Mouse (Mus musculus): ENCODE data around the gene Tmem202. TPM values are rescaled to one million over a fixed set of nuclear protein-coding genes. Genes with fewer than 3 reads are reported as not detected.

Gene Tmem202
- total RNA-seq (2021) = 1 to 10 TPM; 1.3 to 2.0 TPM
- long read RNA-seq, experiment 1, partial matches to known transcripts = 1 of 4 reads
- long read RNA-seq, experiment 1, other reads (novel, unspliced or antisense) = 3 of 4 reads
- long read RNA-seq, experiment 2, partial matches to known transcripts = 0 of 3 reads
- long read RNA-seq, experiment 2, other reads (novel, unspliced or antisense) = 3 of 3 reads

DNA sequence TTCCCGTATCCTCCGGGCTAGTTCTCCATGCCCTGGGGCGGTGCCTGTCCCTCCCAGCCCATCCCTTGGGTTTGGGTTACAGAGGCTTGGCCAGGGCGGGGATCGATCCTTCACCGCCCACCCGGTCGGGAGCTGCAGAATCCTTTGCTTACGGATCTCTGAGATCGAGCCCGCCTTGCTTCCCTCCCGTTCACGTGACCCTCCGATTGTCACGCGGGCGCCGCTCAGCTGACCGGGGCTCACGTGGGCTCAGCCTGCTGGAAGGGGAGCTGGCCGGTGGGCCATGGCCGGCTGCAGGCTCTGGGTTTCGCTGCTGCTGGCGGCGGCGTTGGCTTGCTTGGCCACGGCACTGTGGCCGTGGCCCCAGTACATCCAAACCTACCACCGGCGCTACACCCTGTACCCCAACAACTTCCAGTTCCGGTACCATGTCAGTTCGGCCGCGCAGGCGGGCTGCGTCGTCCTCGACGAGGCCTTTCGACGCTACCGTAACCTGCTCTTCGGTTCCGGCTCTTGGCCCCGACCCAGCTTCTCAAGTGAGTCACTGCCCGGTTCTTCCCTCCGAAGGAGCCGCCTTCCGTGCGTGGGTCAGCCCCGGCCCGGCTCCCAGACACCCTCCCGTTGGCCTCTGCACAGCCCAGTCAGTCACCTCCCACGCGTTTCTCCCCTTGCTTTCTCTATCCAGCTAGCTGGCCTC, at the start of gene Tmem202, which contains the start of gene Hexa:
TSS of gene Tmem202 (minus strand) at position 407 of the 697 bp plus-strand sequence.
TSS of gene Hexa (plus strand) at position 100 of the 697 bp plus-strand sequence.
- peak; percentile 54 to 67 for DNase-seq (ENCODE audit: low spot score in 2 of 2)

DNA sequence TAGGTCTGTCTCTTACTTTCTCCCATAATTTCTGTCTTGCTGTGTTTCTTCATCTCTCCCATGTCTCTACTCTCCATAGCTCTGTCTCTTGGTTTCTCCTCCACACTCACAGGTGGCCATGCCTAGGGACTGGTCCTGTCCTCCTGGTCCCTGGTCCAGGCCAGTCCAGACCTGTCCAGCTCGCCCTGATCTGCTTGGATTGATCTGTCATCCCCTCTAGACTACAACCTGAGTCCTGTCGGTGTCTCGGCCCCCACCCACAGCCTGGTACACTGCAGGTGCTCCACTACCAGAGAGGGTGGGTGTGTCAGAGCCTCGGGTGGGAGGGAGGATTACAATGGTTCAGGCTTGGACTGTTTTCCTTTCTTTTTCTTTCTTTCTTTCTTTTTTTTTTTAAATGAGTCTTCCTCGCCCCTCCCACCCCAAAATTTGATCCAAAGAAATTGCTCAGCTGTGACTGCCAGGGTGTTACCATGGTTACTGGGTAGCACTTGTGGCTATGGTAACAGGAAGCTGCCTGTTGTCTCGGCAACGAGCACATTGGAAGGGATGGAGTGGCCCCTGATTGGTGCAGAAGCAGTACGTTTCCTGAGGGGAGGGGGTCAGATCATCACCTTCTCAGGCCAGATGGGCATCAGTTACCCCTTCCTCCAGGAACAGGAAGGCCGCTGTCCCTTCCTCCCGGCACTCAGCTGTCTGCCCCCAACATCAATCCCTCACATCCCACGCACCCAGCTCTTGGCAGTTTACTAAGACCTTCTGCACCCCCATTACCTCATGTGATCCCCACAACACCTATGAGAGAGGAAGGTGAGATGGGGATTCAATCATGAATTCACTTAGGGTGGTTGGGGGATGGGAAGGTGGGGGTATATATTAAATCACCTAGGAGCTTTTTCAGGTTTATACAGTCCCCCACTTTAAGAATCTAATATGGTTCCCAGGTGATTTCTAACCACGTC, 49.3 kb upstream of the Tmem202 start:
- no peak for DNase-seq (ENCODE audit: low spot score in 2 of 2)

DNA sequence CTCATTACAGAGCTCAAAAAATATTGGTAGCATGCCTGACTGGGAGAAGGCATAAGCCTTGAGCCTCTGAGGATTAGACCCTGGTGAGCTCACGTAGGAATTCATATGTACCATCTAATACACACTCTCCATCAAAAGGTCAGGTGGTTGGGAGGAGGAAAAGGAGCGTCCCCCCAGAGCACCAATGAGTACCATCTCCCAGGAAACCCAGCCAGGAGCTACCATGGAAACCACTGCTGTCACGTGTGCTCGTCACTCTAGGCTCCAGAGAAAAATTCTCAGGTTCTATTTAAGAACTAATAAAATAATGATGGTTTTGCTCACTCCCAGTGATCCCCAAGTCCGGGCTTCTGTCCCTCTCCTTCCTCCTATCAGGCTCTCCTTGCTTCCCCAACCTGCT, 48.6 kb upstream of the Tmem202 start:
- no peak for DNase-seq (ENCODE audit: low spot score in 2 of 2)

GRCm38 (mm10) chr9:59584871-59585308, 45.2 kb upstream of the Tmem202 start:
- peak in 1 of 2 experiments; percentile 51 for DNase-seq (ENCODE audit: low spot score in 2 of 2)

DNA sequence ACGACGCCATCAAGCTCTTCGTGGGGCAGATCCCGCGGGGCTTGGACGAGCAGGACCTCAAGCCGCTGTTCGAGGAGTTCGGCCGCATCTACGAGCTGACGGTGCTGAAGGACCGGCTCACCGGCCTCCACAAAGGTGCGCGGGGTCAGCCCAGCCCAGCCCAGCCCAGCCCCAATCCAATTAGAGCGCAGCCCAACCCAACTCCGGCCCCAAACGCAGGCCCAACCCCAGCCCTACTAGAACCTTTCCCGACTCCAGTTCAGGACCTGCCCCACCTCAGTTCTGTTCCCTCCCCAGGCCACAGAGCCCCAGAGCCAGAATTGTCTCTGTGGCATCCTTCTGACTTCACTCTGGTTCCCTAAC, 38.8 kb upstream of the Tmem202 start:
- DNase-seq (ENCODE audit: low spot score in 2 of 2) = no peak

DNA sequence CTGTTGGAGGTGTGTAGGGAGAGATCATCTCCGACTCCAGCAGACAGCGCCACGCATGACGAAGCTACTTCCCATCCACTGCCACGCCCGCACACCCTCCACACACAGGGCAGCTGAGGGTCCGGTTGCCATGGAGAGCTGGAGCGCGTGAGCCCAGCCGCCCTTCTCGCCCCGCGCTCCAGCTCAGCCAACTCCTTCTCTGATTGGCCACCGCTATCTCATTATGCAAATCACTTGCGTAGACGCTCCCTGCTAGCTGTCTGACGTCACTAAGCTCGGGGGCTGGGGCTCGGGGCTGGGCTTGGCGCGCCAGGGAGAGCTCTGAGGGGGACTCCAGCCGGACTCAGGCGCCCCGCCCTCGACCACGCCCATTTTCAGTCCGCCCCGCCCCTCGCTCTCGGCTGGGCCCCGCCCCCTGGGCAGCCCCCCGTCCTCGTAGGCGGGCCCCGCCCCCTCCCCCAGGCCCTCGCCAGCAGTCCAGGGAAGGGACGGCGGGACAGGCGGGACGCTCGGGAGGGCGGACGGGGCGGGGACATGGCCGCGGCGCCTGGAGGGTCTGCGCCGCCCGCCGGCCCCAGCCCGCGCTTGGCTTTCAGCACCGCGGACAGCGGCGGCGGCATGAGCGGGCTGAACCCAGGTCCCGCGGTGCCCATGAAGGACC, 38.3 kb upstream of the Tmem202 start, which contains the start of gene Celf6:
TSS of gene Celf6 (plus strand) at position 74 of the 661 bp plus-strand sequence.
- DNase-seq (ENCODE audit: low spot score in 2 of 2) = peak; percentile 81 to 84

DNA sequence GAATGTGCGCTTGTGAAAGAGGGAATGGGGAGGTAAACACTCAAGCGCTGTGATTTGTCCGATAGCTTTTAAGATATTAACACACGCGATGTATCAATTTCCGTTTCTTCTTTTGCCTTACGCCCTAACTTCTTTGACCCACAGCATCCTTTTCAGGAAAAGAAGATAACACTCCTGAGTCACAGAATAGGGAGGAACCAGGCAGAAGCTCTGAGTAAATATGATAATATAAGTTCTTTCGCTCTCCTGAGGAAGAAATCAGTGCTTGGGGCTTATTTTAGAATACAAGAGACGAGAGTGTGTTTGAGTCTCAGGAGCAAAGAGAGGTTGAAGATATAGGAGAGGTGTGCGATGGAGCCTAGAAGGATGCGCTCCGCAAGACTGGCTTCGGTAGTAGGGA, 37.8 kb upstream of the Tmem202 start:
- no peak for DNase-seq (ENCODE audit: low spot score in 2 of 2)

DNA sequence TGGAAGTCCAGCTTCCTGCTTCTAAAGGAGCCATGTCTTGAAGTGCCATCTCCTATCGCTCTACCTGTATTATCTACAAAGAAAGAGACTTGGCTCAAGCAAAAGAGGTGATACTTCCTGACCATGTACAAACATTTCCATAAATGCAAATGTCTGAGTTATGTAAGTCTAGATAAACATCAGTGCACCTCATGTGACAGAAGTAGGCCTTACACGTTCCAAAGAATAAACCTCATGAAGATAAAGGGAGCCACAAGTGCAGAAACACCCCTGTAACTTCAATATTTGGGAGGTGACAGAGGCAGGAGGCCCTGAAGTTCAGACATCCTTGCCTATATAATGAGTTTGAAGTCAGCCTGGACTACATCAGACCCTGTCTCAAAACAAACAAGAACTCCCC, 32.2 kb upstream of the Tmem202 start:
- no peak for DNase-seq (ENCODE audit: low spot score in 2 of 2)

- peak in 1 of 2 experiments; percentile 21 for DNase-seq (ENCODE audit: low spot score in 2 of 2)
These were observed 27.5 kb upstream of the Tmem202 start for GRCm38 (mm10) chr9:59567111-59567510.

- DNase-seq (ENCODE audit: low spot score in 2 of 2) = peak; percentile 53 to 64
These were observed 26.0 kb upstream of the Tmem202 start for GRCm38 (mm10) chr9:59565600-59565999.

DNA sequence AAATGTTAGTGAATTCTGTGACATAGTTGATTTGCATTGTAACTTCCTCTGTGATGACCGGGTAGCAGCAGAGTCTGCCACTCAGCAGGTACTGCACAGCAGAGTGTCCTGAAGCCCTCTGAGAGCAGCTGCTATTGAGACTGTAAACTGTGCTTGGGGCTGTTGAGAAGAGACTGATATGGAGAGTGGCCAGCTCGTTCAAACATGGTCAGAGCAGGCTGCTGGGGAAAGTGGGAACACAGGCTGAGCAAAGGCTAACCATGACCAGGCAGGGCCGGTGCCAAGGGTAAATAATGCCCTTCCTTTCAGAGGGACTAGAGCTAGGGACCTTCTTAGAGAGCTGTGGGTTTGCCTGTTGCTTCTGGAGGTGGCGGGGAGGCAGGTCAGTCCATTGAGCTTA, 14.1 kb upstream of the Tmem202 start:
- DNase-seq (ENCODE audit: low spot score in 2 of 2) = no peak

DNA sequence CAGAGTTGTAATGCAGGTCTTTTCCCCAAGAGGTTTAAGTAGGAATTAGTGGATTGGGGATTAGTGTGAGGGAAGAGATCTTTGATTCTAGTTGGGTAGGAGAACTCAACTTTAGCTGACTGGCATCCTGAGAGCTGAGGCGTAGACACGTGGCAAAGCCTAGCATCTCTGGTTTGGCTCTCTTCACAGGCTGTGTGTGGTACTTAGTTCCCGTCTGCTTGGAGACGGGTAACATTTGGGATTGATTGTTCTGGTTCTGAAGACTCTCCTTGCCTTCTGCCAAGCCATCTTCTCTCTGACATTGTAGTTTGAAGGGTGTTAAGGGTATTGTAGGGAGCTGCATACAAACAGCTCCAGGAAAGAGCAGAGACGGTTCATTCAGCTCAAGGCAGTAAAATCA, 13.0 kb upstream of the Tmem202 start:
- DNase-seq (ENCODE audit: low spot score in 2 of 2) = no peak

DNA sequence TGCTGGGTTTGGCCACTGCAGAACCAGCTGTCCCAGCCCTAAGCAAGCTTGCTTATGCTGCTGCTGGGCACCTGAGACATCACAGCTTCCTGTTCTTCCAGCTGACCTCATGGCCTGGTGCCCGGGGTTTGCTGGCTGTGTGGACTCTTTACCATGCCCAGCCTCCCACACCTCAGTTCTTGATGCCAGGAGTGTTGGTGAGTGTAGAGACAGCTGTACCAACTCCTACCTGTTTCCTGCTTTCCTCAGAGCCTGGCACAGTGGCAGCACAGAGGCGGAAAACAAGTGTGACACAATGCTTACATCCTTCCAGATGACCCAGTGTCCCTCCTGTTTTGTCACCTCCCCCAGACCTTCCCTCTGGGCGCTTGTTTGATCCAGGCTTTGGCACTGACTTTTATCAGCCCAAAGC, 12.0 kb upstream of the Tmem202 start:
- no peak for DNase-seq (ENCODE audit: low spot score in 2 of 2)

- no peak for DNase-seq (ENCODE audit: low spot score in 2 of 2)
These were observed 11.4 kb upstream of the Tmem202 start for GRCm38 (mm10) chr9:59551017-59551416.

- DNase-seq (ENCODE audit: low spot score in 2 of 2) = no peak
These were observed 10.4 kb upstream of the Tmem202 start for GRCm38 (mm10) chr9:59550077-59550476.

DNA sequence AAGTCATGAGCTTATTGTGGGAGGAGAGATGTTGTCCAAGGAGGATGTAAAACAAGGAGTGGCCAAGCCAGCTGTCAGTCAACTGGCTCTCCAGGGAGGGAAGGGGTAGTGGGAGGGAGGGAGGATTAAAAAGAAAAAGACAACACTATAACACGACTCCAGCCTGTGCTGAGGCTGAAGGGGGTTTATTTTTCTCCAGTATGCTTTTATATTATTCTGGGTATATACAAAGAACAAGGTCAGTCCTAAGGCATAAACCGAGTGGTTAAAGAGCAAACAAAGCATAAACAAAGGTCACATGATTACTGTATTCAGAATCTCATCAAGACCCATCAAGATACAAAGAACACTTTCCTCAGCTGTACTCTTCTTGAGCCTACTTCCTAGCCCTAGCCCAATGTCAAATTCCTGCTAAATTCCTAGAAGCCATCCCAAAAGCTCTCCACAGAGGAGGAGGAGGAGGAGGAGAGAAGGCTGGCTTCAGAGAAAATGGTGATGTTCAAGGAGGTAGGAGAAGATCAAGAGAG, 9.4 kb upstream of the Tmem202 start:
- DNase-seq (ENCODE audit: low spot score in 2 of 2) = no peak

DNA sequence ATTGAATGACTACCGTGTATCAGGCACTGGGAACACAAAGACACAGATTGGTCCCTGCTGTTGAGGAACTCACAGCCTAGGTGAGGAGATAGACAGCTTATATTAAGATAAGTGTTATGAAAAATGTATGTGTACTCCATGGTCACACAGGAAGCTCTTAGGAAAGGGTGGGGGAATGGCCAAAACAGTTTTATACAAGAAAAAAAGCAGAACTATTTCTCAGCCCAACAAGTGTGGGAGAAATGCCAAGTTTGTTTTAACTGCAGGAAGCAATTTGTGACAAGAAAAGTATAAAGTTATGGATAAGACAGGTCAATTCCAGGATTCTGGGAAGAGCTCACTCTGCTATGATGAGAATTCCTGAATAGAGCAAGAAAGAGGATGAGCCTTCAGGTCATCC, 8.2 kb upstream of the Tmem202 start:
- no peak for DNase-seq (ENCODE audit: low spot score in 2 of 2)

DNA sequence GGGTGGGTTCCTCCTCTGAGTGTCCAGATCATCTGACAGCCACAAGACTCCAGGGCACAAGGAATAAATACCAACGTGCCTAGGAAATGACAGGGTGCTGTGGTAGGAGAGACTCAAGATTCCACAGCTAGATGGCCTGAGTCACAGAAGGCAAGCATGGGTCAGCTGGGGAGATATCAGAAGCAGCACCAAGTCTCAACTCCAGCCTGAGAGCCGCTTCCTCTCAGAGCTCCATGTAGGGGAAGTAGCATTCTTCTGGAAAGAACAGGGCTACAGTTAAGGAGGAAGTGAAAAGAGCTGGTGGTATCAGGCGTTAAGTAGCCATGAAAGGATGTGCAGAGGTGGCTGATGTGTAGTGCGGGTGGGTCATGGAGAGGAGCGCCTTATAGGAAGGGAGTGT, 5.1 kb upstream of the Tmem202 start:
- DNase-seq (ENCODE audit: low spot score in 2 of 2) = no peak

DNA sequence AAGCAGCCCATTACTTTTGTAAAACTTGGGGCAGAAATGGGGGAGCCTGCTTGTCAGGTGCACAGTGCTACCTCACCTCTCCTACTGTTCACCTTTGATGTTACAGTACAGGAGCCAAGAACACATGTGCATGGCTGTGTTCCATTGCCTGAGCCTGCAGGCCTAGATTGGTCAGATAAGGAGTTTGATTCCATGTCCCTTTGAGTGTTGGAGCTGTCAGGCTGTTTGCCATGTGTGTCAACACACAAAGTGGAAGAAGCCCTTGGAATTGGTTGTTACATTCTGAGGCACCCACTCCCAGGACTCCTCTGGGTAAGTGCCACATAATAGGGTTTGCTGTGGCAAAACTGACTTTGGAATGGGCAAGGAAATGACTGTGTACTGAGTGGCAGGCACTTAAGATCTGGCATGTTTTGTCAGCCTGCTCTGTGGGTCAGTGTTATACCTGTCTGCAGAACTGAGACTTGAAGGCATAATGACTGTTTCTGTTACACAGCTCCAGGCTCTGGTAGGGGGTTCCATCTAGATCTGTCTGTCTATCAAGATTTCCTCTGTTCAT, 3.2 kb upstream of the Tmem202 start:
- no peak for DNase-seq (ENCODE audit: low spot score in 2 of 2)

- no peak for DNase-seq (ENCODE audit: low spot score in 2 of 2)
These were observed 2.0 kb upstream of the Tmem202 start for GRCm38 (mm10) chr9:59541617-59542016.

DNA sequence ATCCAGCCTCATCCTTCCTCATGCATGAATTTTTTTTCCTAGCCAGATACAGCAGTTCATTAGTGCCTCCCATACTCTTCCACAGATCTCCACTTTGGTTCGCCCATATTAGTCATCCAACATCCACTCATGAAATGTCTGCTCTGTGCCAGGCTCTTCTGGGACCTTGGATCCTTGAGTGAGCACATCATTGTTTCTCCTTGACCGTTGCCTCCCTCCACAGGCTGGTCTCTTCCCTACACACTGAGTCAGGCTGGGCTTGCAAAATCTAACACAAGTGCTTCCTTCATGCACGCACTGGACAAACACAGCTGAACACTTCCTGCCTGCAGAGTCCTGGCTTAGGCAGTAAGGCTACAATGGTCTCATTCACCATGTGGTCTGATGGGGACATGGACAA, 2.0 kb downstream of the Tmem202 start:
- DNase-seq (ENCODE audit: low spot score in 2 of 2) = no peak

Measured in adrenal gland, postnatal 4 days (tissue).